Mouse (Mus musculus) kidney, adult 2 months (tissue): ENCODE measurements at regions not wholly inside any gene's neighbourhood (a gene's known extent, or its start where the extent isn't known, plus 50 kb on each side); places are given as distances from the start of the nearest gene placed in this dataset.

Experiments used
- DNase-seq: peaks from one replicate; pipeline ENCODE4 v3.0.0; 2021
- H3K27ac ChIP-seq: fragments of 200-500 bp; 2 replicates; pipeline ENCODE4 v1.5.1; 2012; ENCODE audit warnings: low read depth, low read length, control low read depth, inconsistent platforms; ENCODE audit not compliant: insufficient read depth
- H3K27me3 ChIP-seq: fragments of 200-500 bp; replicated peaks from 2 replicates; pipeline ENCODE4 v1.6.1; 2012; ENCODE audit warnings: mild to moderate bottlenecking, moderate library complexity, low read length, inconsistent platforms; ENCODE audit not compliant: control insufficient read depth, insufficient read depth
- H3K36me3 ChIP-seq: fragments of 200-500 bp; 2 replicates; pipeline ENCODE4 v1.6.1; 2012; ENCODE audit warnings: mild to moderate bottlenecking, moderate library complexity, low read length, inconsistent platforms; ENCODE audit not compliant: control insufficient read depth, insufficient read depth
- H3K4me1 ChIP-seq: fragments of 200-500 bp; 2 replicates; pipeline ENCODE4 v1.6.1; 2011; ENCODE audit warnings: low read length; ENCODE audit not compliant: control insufficient read depth, insufficient read depth
- H3K4me3 ChIP-seq: fragments of 200-500 bp; 2 replicates; pipeline ENCODE4 v1.5.1; 2011; ENCODE audit warnings: mild to moderate bottlenecking, low read depth, low read length, control low read depth; ENCODE audit not compliant: insufficient read depth
- CTCF ChIP-seq: fragments of 200-500 bp; conservative IDR thresholded peaks from 2 replicates; pipeline ENCODE4 v1.5.1; 2011; ENCODE audit warnings: low read depth, mild to moderate bottlenecking, control low read depth, low read length, moderate library complexity, mixed read lengths; ENCODE audit not compliant: insufficient read depth, insufficient read length
- POLR2A ChIP-seq: fragments of 200-500 bp; IDR thresholded peaks from one replicate; pipeline ENCODE4 v1.6.1; 2011; ENCODE audit warnings: low read depth, low read length, control low read depth
- WGBS: fragments of 180-500 bp; shearing (Covaris S2); methylation state at CpG from one replicate; pipeline ENCODE4 v1.1.7; 2018; 5-methylcytosine and 5-hydroxymethylcytosine counted together

DNA sequence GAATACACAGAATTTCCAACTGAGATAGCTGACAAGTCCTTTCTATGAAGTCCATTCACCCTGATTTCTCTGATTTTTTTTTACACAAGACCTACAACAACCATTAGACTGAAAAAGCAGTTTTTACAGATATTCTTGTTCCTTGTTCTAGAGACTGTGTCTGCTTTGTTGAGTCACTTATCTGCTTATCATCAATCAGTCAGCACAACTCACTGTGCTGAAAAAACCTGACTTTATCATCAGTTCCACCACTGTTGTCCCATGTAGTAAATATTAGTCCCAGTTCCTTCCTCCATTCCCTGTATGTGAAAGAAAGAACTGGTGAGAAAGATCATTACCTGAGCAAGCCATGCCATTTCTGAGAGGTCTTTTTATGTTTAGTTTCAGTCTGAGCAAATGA, 73.8 kb upstream of the Sema3d start:
- no peak overlapping the region for H3K4me3 ChIP-seq
- TF ChIP-seq CTCF (no peak), POLR2A (no peak)
- H3K27me3 ChIP-seq: no peaks in the 10 kb centered on the region
- no peaks in the 10 kb centered on the region for H3K36me3 ChIP-seq
- H3K27ac ChIP-seq: no peak overlapping the region
- no peaks in the 10 kb centered on the region for H3K4me1 ChIP-seq
- DNase-seq: no peak

DNA sequence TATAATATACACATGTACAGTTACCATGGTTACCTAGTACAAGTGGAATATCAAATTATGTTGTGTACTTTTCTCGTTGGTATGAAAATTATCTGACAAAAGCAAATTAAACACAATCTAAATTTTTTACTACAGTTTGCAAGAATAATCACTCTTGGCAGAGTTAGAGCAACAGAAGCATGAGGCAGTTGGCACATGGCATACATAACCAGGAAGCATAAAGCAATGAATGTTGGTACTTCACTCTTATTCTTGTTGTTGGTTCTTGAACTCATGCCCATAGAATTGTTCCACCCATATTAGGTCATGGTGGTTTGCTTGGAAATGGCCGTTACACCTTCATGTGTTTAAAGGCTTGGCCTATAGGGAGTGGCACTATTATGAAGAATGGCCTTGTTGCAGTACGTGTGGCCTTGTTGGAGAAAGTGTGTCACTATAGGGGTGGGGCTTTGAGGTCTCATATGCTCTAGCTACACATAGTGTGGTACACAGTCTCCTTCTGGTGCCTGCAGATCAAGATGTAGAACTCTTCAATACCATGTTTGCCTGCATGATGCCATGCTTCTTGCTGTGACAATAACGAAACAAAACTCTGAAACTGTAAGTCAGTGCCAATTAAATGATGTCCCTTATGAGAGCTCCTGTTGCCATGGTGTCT, 50.4 kb upstream of the Sema3d start:
- H3K27me3 ChIP-seq: no peaks in the 10 kb centered on the region
- H3K27ac ChIP-seq: no peak overlapping the region
- TF ChIP-seq CTCF (no peak), POLR2A (no peak)
- WGBS: 87% methylated on average over 4 of the region's 4 CpGs
- no peaks in the 10 kb centered on the region for H3K36me3 ChIP-seq
- no peaks in the 10 kb centered on the region for H3K4me1 ChIP-seq
- no peak overlapping the region for H3K4me3 ChIP-seq
- DNase-seq: no peak
